Mouse (Mus musculus) telencephalon, adult 2 months (tissue): ENCODE results near the gene D5Ertd579e.

Source experiments
- DNase-seq: peaks from one replicate; pipeline ENCODE4 v3.0.0-alpha.2; 2011; ENCODE audit warnings: low read depth, low spot score

The D5Ertd579e gene

GRCm38 (mm10) chr5:36570546-36571245 lies 125.1 kb downstream of the D5Ertd579e start:
- DNase-seq = no peak

- no peak for DNase-seq
Measured at GRCm38 (mm10) chr5:36570098-36570497, 125.7 kb downstream of the D5Ertd579e start.

GRCm38 (mm10) chr5:36568118-36568517 lies 127.7 kb downstream of the D5Ertd579e start:
- DNase-seq = no peak

GRCm38 (mm10) chr5:36567627-36568026 lies 128.2 kb downstream of the D5Ertd579e start:
- DNase-seq = no peak

- DNase-seq = no peak
Measured at GRCm38 (mm10) chr5:36564530-36564929, 131.3 kb downstream of the D5Ertd579e start.

GRCm38 (mm10) chr5:36563741-36564140 lies 132.1 kb downstream of the D5Ertd579e start:
- no peak for DNase-seq

GRCm38 (mm10) chr5:36562791-36563445 lies 132.9 kb downstream of the D5Ertd579e start:
- no peak for DNase-seq

GRCm38 (mm10) chr5:36561509-36561908 lies 134.3 kb downstream of the D5Ertd579e start:
- no peak for DNase-seq

- no peak for DNase-seq
Measured at GRCm38 (mm10) chr5:36560490-36560889, 135.3 kb downstream of the D5Ertd579e start.

GRCm38 (mm10) chr5:36559510-36560235 lies 136.2 kb downstream of the D5Ertd579e start:
- no peak for DNase-seq

GRCm38 (mm10) chr5:36559106-36559505 lies 136.7 kb downstream of the D5Ertd579e start:
- no peak for DNase-seq

- no peak for DNase-seq
Measured at GRCm38 (mm10) chr5:36558526-36558925, 137.3 kb downstream of the D5Ertd579e start.

GRCm38 (mm10) chr5:36557584-36558308 lies 138.1 kb downstream of the D5Ertd579e start:
- no peak for DNase-seq

GRCm38 (mm10) chr5:36556906-36557305 lies 138.9 kb downstream of the D5Ertd579e start:
- DNase-seq = no peak

- DNase-seq = no peak
Measured at GRCm38 (mm10) chr5:36556289-36556688, 139.5 kb downstream of the D5Ertd579e start.

GRCm38 (mm10) chr5:36554496-36554895 lies 141.3 kb downstream of the D5Ertd579e start:
- no peak for DNase-seq

- no peak for DNase-seq
Measured at GRCm38 (mm10) chr5:36553886-36554285, 141.9 kb downstream of the D5Ertd579e start.

GRCm38 (mm10) chr5:36553056-36553606 lies 142.7 kb downstream of the D5Ertd579e start:
- no peak for DNase-seq

- no peak for DNase-seq
Measured at GRCm38 (mm10) chr5:36552391-36552790, 143.4 kb downstream of the D5Ertd579e start.
